Mouse (Mus musculus) layer of hippocampus, postnatal 14 days (tissue): Measurements from ENCODE around the gene Prdm12. TPM values are rescaled to one million over a fixed set of nuclear protein-coding genes. Genes with fewer than 3 reads are reported as not detected.

Experiments used
- microRNA-seq, 2 experiments: library from miRNA; unstranded; fragments of <30 nt; microRNA quantifications; one replicate each; pipeline ENCODE4 v1.2.0; 2021
- total RNA-seq, 2 experiments: library from RNA; stranded (reverse); gene quantifications; 2 replicates each; pipeline ENCODE4 v1.2.3; 2021

Gene Prdm12
- total RNA-seq, 2 experiments from 2014 or later = 0.19 to 0.46 TPM

Small RNA genes within 50 kb of the gene (microRNA-seq; reads per million reads assigned to microRNA genes)
- gene Mir6998 = 2.7 to 4.0 reads per million in 2 experiments

Other genes with a start within 250 kb of the Prdm12 start
- gene Ass1, start 169.8 kb upstream of the Prdm12 start, total RNA-seq = 10 to 100 TPM in 1 of 2 experiments, 1 to 10 TPM in 1; 9.8 to 10.0 TPM
- gene Fubp3, start 67.4 kb upstream of the Prdm12 start, total RNA-seq = 10 to 100 TPM; 49.8 to 50.3 TPM
- gene Exosc2, start 30.7 kb downstream of the Prdm12 start, total RNA-seq = 10 to 100 TPM; 17.9 TPM
- 10 to 100 TPM; 45.4 to 49.3 TPM for gene Abl1, start 48.3 kb downstream of the Prdm12 start, total RNA-seq
- not detected for gene Qrfp, start 170.5 kb downstream of the Prdm12 start, total RNA-seq
- 100 to 1,000 TPM; 111 to 117 TPM for gene Fibcd1, start 206.0 kb downstream of the Prdm12 start, total RNA-seq
- gene Lamc3, start 247.3 kb downstream of the Prdm12 start, total RNA-seq = 10 to 100 TPM; 10.9 to 11.9 TPM